Mouse (Mus musculus) CD4-positive helper T cell, adult 2 months (primary cell): Measurements from ENCODE around the gene Tacr2.

Experiments
- DNase-seq: peaks from one replicate; pipeline ENCODE4 v3.0.0-alpha.2; 2012; ENCODE audit warnings: low read depth, missing footprints, low spot score

Tacr2 gene

GRCm38 (mm10) chr10:62239270-62239669 is 13.0 kb upstream of the Tacr2 start:
- no peak for DNase-seq

DNA sequence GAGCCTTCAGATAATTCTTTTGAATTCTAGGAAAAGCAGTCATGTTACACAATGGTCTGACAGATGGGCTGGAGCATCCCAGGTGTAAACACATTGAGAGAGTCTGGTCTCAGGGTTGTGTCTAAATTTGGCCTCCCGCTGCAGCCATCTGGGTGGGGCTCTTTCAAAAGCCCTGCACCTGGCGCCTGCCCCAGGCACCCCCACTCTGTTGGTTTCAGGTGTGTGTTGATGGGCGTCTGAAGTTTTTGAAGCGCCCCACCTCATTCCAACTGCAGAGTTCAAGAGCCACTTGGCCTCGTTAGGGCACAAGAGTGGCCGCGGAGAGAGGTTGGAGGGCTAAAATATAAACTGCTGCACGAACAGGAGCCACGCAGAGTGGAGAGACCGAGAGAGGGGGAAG is 9.9 kb upstream of the Tacr2 start:
- no peak for DNase-seq

DNA sequence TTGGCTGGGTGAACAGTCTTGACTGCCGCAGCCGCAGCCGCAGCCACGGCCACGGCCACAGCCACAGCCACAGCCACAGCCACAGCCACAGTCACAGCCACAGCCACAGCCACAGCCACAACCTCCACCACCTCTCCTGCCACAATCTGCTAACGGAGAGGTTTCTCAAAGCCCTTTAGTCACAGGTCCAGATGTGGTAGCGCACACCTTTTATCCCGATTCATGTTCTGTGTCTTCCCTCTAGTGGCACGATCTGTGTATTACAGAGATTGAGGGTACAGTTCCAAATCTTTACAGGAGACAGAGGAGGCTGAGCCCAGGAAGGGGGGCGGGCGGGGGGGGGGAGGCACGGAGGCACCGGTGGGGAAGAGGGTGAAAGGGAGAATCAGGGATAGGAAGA is 9.3 kb upstream of the Tacr2 start:
- DNase-seq, result no peak

- no peak for DNase-seq
These were observed 8.2 kb upstream of the Tacr2 start for GRCm38 (mm10) chr10:62244067-62244466.

DNA sequence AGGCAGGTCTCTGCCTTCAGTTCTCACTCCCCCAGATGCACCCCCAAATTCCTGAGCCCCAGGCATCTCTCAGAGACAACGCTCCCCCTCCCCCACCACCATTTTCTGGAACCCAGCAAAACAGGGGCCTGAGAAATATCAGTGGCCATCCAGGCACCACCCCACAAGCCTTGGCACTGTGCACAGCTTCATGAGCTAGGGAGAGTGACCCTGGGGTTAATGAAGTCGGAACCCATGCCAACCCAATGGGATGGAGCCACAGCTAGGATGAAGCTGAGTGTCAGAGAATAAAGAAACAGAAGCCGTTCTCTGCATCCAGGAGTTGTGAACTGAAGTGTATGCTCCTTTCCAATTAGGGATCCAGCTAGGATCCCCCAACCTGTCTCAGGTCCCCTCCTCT is 5.1 kb upstream of the Tacr2 start:
- DNase-seq, result no peak

GRCm38 (mm10) chr10:62247815-62248214 is 4.4 kb upstream of the Tacr2 start:
- DNase-seq, result no peak

DNA sequence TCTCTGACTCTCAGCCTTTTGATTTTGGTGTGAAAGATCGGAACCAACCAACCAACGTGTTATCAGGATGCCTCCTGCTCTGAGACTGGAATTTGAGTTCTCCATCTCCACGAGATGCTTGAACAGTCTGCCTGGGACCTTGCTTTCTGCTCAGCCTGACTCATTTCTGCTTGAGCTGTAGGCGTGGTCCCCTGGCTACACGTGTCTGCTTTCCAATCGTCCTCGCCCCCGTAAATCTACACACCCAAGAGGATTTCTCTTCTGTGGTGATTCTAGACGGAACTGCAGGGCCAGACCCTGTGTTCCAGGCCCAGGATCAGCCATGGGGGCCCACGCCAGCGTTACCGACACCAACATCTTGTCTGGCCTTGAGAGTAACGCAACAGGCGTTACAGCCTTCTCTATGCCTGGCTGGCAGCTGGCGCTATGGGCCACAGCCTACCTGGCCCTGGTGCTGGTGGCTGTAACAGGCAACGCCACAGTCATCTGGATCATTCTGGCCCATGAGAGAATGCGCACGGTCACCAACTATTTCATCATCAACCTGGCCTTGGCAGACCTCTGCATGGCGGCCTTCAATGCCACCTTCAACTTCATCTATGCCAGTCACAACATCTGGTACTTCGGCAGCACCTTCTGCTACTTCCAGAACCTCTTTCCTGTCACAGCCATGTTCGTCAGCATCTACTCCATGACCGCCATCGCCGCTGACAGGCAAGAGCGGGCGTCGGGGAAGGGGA is 428 bp downstream of the Tacr2 start:
- DNase-seq, result no peak

DNA sequence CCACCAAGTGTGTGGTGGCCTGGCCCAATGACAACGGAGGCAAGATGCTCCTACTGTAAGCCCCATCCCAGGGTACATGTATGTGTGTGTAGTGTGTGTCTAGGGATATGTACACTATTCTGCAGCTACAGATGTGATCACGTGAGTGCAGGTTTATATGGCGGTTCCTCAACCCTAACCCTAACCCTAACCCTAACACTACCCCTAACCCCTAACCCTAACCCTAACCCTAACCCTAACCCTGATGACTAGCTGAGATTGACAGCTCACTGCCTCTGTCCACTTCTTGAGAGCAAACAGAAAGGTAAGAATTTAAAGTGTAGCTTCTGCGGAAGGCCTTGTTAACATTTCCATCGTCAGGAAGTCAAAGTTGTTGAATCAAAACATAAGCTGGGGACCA is 6.1 kb downstream of the Tacr2 start:
- no peak for DNase-seq

GRCm38 (mm10) chr10:62261115-62261886 is 9.1 kb downstream of the Tacr2 start:
- DNase-seq, result peak; percentile 80

DNA sequence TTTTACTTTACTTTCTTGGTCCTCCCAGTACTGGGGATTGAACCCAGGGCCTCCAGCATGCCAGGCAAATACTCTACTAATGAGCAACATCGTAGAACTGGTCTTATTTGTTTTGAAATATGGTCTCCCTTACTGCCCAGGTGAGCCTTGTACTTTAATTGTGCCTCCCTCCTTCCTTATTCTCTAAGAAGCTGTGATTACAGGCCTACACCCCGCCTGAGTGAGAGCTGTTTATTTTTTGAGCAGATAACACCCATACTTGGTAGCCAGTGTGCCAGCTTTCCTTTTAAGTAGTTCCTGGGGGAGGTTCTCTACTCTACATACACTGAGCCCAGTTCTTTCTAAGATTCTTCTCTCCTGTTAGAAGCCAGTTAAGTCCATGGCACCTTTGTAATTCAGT is 12.1 kb downstream of the Tacr2 start:
- DNase-seq, result no peak

- no peak for DNase-seq
These were observed 17.0 kb downstream of the Tacr2 start for GRCm38 (mm10) chr10:62269278-62269677.

DNA sequence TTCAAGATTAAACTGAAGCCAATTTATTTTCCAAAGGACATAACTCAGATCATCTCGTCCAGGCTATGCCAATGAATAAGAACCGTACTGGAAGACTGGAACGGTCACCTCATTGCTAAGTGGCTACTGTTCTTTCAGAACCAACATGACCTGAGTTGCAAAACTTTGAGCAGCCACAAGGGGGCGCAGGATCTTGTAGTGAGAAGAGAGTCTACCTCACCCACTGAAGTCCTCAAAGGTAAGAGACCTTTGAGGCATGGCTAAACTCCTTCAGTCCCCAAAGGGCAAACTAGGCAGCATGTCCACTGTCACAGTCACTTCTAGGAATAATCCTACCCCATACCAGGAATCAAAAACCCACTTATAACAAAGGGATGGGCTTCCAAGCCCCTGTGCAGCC is 23.0 kb downstream of the Tacr2 start:
- DNase-seq, result peak; percentile 73

GRCm38 (mm10) chr10:62277499-62278293 is 25.5 kb downstream of the Tacr2 start:
- peak; percentile 64 for DNase-seq

DNA sequence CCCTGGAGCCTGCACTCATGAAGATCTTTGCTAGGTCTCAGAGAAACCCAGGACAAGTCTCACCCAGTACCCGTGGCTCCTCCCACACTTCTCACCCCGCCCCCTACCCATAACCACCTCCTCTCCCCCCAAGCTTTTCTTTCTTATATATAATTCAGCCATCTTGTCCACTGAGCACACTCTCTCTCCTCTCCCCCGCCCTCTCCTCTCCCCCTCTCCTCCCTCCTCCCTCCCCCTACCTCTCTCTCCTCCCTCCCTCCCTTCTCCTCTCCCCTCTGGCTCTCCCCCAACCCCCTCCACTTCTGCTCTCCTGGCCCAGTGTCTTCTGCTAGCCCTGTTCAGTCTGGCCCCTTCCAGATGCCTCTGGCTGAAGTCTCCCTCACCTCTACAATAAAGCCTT is 26.8 kb downstream of the Tacr2 start:
- no peak for DNase-seq

GRCm38 (mm10) chr10:62279671-62280070 is 27.4 kb downstream of the Tacr2 start:
- no peak for DNase-seq

DNA sequence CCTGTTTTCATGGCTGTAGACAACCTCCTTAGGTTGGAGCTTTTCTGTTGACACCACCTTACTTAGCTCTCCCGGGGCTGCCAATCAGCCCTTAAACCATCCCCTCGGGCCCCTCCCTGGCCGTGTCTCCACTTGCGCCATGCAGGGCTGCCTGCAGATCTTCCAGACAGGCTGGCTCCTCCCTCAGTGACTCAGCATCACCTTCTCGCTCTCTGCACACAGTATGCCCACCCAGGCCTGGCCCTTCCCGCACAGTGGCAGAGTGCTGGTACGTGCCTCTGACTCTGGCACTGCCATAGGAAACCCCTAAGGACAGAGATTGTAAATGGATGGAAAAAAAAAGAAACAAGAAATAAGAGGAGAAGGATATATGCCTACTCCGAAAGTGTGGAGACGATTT is 30.5 kb downstream of the Tacr2 start:
- no peak for DNase-seq

DNA sequence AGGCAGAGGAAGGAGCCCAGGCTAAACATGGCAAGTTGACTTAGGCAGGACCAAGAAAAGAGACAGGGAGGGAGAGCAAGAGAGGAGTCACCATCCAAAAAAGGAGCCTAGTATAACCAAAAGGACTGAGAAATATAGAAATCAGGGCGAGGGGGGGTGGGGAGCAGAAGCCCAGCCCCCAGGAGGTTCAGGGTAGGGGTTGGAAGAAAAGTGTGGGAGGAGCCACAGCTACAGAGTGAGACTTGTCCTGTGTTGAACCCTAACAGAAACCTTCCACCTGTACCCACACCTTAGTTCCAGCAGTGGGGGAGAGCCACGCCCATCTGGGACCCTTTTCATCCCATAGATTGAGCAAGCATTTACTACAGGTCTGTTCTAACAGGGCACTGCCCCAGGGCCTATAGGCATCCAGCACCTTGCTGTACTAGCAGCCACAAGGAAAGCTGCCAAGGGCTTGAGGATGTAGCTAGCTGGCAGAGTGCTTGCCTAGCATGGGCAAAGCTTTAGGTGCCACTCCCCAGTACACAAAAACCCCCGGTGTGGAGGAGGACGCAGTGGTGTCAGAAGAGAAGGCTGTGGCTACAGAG is 31.1 kb downstream of the Tacr2 start:
- no peak for DNase-seq

DNA sequence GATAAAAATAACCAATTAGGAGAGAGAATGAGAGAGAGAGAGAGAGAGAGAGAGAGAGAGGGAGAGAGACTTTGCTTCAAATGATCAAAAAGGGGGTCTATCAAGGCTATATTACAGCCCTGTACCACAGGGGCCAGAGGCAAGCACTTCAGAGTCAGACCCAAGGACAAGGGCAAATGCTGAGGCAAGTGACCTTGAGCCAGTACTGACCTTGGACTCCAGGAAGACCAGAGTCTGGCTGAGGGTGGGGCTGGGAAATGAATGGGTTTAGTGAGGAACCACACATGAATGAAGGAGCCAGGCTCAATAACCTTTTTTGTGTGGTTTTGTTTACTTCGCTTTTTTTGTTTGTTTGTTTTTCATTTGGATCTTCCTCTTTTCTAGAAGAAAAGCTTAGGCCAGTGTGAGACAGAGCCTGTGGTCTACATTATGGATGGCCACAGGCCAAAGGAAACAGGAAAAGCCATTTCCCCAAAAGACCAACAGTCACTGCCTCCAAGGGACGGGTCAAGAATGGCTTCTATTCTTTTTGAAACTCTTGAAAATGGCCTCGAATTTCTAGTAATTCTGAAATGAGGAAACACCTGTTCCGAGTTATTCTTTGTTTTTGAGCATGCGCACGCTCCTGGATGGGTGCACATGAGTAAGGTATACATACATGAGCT is 35.4 kb downstream of the Tacr2 start:
- DNase-seq, result no peak

DNA sequence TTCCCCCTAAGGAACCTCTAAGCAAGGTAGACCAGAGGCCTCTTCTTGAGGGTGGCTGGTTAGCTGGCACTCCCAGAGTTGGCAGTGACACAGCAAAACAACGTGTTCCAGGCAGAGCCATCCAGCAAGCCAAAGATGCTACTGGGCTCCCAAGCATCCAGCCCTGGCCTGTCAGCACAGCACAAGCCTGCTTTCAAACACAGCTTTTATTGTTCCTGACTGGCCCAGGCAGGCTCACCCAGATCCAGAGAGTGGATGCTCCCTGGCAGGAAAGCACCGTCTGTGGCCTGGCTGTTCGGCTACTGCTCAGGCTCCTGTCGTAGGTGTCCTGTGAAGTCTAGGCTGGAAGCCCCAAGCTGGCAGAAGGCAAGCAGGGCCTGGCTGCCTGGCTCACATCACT is 41.9 kb downstream of the Tacr2 start:
- no peak for DNase-seq

- DNase-seq, result no peak
These were observed 44.0 kb downstream of the Tacr2 start for GRCm38 (mm10) chr10:62296086-62296872.
